Mouse (Mus musculus) kidney, embryonic 15.5 days (tissue): Measurements from ENCODE around the gene Ring1. TPM values are rescaled to one million over a fixed set of nuclear protein-coding genes. Genes with fewer than 3 reads are reported as not detected.
A peak's percentile ranks its signal among the peaks of the same experiment; 100 is the strongest.
"Not testable (repeated sequence)": the region's sequence is repeated elsewhere in the genome, so short reads cannot be mapped to it uniquely, and the experiment has no call there.

Source experiments
- ATAC-seq: fragments of 200-750 bp; cut with Nextera tagmentation; replicated peaks from 2 replicates; pipeline ENCODE4 v1.8.0; 2017; ENCODE audit warnings: moderate TSS enrichment; ENCODE audit not compliant: low FRiP score
- H3K27ac ChIP-seq: fragments of 300-500 bp; sonication (generic); 2 replicates; pipeline ENCODE4 v1.5.1; 2015; ENCODE audit warnings: mild to moderate bottlenecking, inconsistent platforms
- H3K27me3 ChIP-seq: fragments of 300-500 bp; sonication (generic); 2 replicates; pipeline ENCODE4 v1.6.1; 2015; ENCODE audit warnings: inconsistent platforms
- H3K36me3 ChIP-seq: fragments of 300-500 bp; sonication (generic); 2 replicates; pipeline ENCODE4 v1.6.1; 2015; ENCODE audit warnings: inconsistent platforms
- H3K4me1 ChIP-seq: fragments of 300-500 bp; sonication (generic); 2 replicates; pipeline ENCODE4 v1.6.1; 2015; ENCODE audit warnings: inconsistent platforms
- H3K4me2 ChIP-seq: fragments of 300-500 bp; sonication (generic); 2 replicates; pipeline ENCODE4 v1.6.1; 2015; ENCODE audit warnings: moderate library complexity, mild to moderate bottlenecking, inconsistent platforms
- H3K4me3 ChIP-seq: fragments of 300-500 bp; sonication (generic); replicated peaks from 2 replicates; pipeline ENCODE4 v1.5.1; 2015; ENCODE audit warnings: mild to moderate bottlenecking, inconsistent platforms
- H3K9ac ChIP-seq: fragments of 300-500 bp; sonication (generic); 2 replicates; pipeline ENCODE4 v1.6.1; 2015; ENCODE audit warnings: mild to moderate bottlenecking, inconsistent platforms
- H3K9me3 ChIP-seq: fragments of 300-500 bp; sonication (generic); replicated peaks from 2 replicates; pipeline ENCODE4 v1.6.1; 2016; ENCODE audit warnings: inconsistent platforms
- WGBS: fragments of 180-500 bp; shearing (Covaris S2); methylation state at CpG from one replicate; pipeline ENCODE4 v1.1.7; 2015; ENCODE audit warnings: mixed read lengths; 5-methylcytosine and 5-hydroxymethylcytosine counted together
- polyA plus RNA-seq: library from polyadenylated mRNA; unstranded; fragments of >200 nt; fragmentation: Nextera tagmentation; extraction: Ambion mirVana; gene quantifications from 2 replicates; pipeline ENCODE4 v1.2.1, GENCODE M21; 2015

The Ring1 gene
- polyA plus RNA-seq, 1 experiment from 2014 or later: 21.7 TPM

DNA sequence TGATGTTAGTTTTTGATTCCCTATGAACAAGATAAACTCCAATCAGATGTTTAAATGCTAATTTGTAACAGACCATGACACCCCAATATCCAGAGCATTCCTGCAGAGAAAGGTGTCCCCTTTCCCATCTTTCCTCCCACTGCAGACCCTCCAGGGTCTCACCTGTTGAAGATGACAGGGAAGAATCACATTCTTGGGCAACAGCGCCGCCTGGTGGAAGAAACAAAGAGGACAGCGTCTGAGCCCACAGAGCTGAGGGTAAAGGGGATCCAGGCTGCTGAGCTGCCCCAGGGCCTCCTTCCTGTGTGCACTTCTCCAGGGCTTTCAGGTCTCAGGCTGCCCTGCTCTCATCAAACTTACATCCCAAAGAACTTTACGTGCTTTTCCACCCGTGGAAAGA is 21.1 kb downstream of the Ring1 start:
- Histone ChIP-seq H3K27me3 (peaks cover 60% of the 10 kb centered on the region), H3K4me2 (no peak overlapping the region), H3K9ac (no peak overlapping the region), H3K27ac (no peak overlapping the region), H3K4me1 (peaks cover 15% of the 10 kb centered on the region), H3K4me3 (no peak overlapping the region), H3K36me3 (no peaks in the 10 kb centered on the region), H3K9me3 (no peaks in the 10 kb centered on the region)
- WGBS: 7% methylated on average over 5 of the region's 5 CpGs
- no peak for ATAC-seq

DNA sequence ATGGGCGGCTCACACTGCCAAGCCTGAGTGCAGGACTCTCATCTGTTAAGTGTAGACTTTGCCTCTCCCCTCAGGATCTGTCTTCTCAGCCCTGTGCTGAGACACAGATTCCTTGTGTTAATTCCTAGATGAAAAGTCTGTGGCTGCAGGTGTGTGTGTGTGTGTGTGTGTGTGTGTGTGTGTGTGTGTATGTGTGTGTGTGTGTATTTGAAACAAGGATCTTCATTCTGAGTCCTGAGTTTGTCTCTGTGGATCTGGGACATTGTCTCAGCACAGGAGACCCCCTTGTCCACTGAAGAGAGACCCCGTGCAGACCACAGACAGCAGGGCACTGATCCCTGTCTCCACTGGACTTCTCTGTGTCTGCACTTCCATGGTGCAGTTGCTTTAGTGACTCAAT is 23.7 kb downstream of the Ring1 start:
- H3K9me3 ChIP-seq, H3K36me3 ChIP-seq, H3K4me3 ChIP-seq, H3K27ac ChIP-seq, ATAC-seq: not testable (repeated sequence)
- H3K4me1 ChIP-seq: peaks cover 15% of the 10 kb centered on the region
- 0 out of 2 replicates have a peak overlapping the region, but pooled peaks have one; percentile 37 for H3K9ac ChIP-seq
- WGBS: 67% methylated on average over 2 of the region's 2 CpGs
- peaks cover 65% of the 10 kb centered on the region for H3K27me3 ChIP-seq
- peak overlapping the region; percentile 97 for H3K4me2 ChIP-seq

DNA sequence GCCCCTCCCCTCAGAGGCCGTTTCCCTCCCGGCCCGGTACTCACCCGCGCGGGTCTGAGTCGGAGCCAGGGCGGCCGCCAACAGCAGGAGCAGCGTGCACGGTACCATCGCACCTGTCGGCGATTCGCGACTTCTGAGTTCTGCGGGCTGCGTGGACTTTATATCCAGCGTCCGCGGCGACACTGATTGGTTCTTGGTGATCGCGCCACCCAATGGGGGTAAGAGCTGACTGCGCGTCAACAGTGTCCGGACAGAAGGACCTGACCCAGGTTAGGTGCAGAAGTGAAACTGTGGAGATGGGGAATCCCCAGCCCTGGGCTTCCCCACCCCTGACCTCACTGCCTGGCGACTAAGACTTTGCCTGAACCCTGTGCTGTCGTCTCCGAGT is 24.3 kb downstream of the Ring1 start, which contains the start of gene H2-K1:
Gene H2-K1, minus strand, starts transcription at position 198 of the 388 bp plus-strand sequence.
- Histone ChIP-seq H3K9ac (peak within 1 kb of the TSS; percentile 37), H3K4me2 (peak within 1 kb of the TSS; percentile 97), H3K36me3 (no peaks in the 10 kb centered on the region), H3K4me1 (peaks cover 15% of the 10 kb centered on the region), H3K4me3 (peak within 1 kb of the TSS; percentile 59), H3K9me3 (no peaks in the 10 kb centered on the region), H3K27ac (no peak within 1 kb of the TSS), H3K27me3 (peaks cover 59% of the 10 kb centered on the region)
- under 1% methylated on average over 26 of the region's 30 CpGs for WGBS
- peak; percentile 92 for ATAC-seq

DNA sequence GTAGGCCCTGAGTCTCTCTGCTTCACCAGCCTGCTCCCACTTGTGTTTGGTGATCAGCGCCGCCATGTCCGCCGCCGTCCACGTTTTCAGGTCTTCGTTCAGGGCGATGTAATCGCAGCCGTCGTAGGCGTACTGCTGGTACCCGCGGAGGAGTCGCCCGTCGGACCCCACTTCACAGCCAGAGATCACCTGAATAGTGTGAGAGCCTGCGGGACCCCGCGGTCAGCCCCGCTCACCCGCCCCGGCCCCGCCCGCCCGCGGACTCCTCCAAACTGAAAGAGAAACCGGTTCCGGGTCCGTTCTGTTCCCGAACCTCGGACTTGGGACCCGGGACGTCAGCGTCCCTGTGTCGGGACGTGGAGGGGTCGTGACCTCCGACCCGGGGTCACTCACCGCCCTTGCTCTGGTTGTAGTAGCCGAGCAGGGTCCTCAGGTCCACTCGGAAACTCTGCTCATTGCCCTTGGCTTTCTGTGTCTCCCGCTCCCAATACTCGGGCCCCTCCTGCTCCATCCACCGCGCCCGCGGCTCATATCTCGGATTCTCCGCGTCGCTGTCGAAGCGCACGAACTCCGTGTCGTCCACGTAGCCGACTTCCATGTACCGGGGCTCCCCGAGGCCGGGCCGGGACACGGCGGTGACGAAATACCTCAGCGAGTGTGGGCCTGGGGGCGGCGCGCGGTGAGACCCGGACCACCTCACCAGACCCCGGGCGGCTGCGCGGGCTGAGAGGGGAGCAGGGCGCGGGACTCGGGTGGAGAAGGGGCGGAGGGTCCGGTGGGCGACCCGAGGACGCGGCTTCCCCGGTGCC is 24.9 kb downstream of the Ring1 start:
- Histone ChIP-seq H3K27ac (no peak overlapping the region), H3K4me3 (peak overlapping the region; percentile 59), H3K36me3 (no peaks in the 10 kb centered on the region), H3K9ac (peak overlapping the region; percentile 37), H3K4me1 (peaks cover 15% of the 10 kb centered on the region), H3K4me2 (peak overlapping the region; percentile 97), H3K27me3 (peaks cover 58% of the 10 kb centered on the region), H3K9me3 (no peaks in the 10 kb centered on the region)
- WGBS: 1% methylated on average over 87 of the region's 87 CpGs
- ATAC-seq: peak; percentile 65

DNA sequence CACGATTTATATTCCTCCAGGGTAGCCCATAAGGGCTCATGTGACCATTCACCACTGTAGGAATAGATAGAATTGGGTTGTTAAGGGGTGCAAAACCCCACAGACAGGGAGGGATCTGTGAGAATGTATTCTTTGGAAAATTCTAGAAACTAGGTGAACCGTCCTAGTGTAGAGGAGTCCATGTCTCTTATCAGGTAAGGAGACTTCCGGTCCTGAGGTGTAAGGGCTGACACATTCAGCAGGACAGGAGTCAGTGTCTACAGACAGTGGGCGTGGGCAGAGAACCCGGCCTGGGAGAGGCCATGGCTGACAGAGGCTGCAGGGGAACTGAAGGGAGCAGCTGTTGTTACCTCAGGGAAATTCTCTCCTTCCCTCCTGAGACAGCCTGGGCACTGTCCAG is 25.8 kb downstream of the Ring1 start:
- ATAC-seq, H3K4me3 ChIP-seq, H3K9me3 ChIP-seq, H3K27ac ChIP-seq, H3K4me2 ChIP-seq, H3K9ac ChIP-seq, H3K36me3 ChIP-seq: not testable (repeated sequence)
- WGBS: 54% methylated on average over 5 of the region's 5 CpGs
- peaks cover 15% of the 10 kb centered on the region for H3K4me1 ChIP-seq
- H3K27me3 ChIP-seq: peaks cover 54% of the 10 kb centered on the region

DNA sequence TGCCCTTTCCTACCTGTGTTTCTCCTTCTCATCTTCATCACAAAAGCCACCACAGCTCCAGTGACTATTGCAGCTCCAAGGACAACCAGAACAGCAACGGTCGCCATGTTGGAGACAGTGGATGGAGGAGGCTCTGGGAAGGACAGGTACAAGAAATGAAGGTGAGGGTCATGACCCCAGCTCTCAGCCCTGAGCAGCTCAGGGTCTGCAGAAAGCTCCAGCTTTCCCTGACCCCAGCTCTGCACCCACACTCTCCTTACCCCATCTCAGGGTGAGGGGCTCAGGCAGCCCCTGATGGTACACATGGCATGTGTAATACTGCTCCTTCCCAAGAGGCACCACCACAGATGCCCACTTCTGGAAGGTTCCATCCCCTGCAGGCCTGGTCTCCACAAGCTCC is 27.5 kb downstream of the Ring1 start:
- not testable (repeated sequence) for H3K36me3 ChIP-seq, H3K4me2 ChIP-seq, H3K4me3 ChIP-seq, H3K9me3 ChIP-seq, H3K9ac ChIP-seq, ATAC-seq, H3K27ac ChIP-seq
- peaks cover 15% of the 10 kb centered on the region for H3K4me1 ChIP-seq
- WGBS: 88% methylated on average over 2 of the region's 2 CpGs
- H3K27me3 ChIP-seq: peaks cover 49% of the 10 kb centered on the region

DNA sequence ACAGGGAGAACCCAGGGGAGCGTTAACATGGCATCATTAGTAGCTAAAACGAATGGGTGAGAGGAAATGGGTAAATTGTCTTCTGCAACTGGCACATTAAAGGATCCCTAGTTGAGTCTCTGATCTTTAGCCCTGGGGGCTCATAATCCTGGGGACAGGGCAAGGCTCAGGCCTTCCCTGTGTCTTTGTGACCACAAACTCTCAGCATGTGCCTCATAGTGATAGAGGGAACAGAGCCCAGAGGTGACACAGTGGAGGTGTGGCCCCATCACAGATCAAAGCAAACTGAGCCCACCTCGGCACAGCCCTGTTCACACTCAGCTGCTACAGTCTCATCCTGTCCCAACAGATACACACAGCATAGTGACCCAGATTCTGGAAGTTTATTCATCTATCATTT is 28.8 kb downstream of the Ring1 start:
- Histone ChIP-seq H3K9ac (no peak overlapping the region), H3K27me3 (peaks cover 36% of the 10 kb centered on the region), H3K27ac (no peak overlapping the region), H3K4me3 (no peak overlapping the region), H3K36me3 (no peaks in the 10 kb centered on the region), H3K4me1 (peaks cover 15% of the 10 kb centered on the region), H3K9me3 (no peaks in the 10 kb centered on the region), H3K4me2 (no peak overlapping the region)
- 32% methylated on average over 3 of the region's 3 CpGs for WGBS
- ATAC-seq: no peak

DNA sequence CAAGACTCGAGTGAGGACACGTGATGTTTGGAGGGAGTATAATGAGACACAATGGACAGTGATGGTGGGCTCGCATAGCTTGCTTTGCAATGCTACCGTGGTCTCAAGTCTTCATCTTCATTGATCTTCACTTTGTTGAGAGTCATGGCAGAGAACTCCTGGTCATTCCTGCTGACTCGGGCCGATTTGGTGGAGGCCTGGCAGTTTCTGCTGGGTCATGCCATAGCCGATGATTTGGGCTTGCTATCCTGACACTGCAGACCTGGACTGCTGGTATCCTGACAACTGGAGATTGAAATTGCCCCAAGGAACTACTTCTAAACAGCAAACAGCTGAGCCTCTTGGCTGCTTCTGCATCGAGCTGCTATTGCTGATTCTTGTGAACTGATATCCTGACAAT is 29.5 kb downstream of the Ring1 start:
- H3K27ac ChIP-seq: no peak overlapping the region
- no peaks in the 10 kb centered on the region for H3K36me3 ChIP-seq
- no peaks in the 10 kb centered on the region for H3K9me3 ChIP-seq
- no peak for ATAC-seq
- H3K9ac ChIP-seq: no peak overlapping the region
- H3K27me3 ChIP-seq: peaks cover 29% of the 10 kb centered on the region
- no peak overlapping the region for H3K4me2 ChIP-seq
- 87% methylated on average over 8 of the region's 8 CpGs for WGBS
- peaks cover 9% of the 10 kb centered on the region for H3K4me1 ChIP-seq
- H3K4me3 ChIP-seq: no peak overlapping the region

DNA sequence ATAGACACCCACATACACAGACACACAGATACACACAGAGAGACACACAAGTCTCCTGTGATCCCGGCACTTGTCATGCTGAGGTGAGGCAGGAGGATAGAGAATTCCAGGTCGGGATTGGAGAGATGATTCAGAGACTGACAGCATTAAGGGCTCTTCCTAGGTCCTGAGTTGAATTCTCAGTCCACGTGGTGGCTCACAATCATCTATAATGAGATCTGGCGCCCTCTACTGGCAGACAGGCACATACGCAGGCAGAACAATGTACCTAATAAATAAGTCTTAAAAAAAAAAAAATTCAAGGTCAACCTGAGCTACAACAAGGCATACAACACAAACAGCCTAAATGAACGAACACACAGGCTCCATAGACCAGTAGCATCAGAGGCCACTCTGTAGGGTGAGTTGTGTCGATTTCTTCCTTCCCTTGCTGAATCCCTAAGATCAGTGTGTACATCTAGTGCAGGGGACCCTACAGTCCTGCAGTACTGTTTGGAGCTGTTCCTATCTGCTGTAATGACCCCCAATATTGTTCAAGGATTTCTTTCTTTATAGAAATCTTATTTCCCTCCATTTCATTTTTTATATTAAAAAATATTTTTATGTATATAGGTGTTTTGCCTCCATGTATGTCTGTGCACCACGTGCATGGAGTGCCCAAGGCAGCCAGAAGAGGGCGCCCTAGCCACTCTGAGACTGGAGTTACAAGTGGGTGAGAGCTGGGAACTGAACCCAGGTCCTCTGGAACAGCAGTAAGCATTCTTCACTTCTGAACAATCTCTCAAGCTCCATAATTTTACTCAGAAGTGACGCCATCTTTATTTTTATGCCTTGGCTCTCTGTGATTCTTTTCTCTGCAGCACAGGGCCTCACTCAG is 32.5 kb downstream of the Ring1 start:
- 33% methylated on average over 10 of the region's 10 CpGs for WGBS
- peaks cover 8% of the 10 kb centered on the region for H3K27me3 ChIP-seq
- no peak overlapping the region for H3K27ac ChIP-seq
- no peaks in the 10 kb centered on the region for H3K36me3 ChIP-seq
- no peak overlapping the region for H3K4me2 ChIP-seq
- no peaks in the 10 kb centered on the region for H3K9me3 ChIP-seq
- H3K4me1 ChIP-seq: no peaks in the 10 kb centered on the region
- no peak overlapping the region for H3K4me3 ChIP-seq
- H3K9ac ChIP-seq: no peak overlapping the region
- no peak for ATAC-seq

DNA sequence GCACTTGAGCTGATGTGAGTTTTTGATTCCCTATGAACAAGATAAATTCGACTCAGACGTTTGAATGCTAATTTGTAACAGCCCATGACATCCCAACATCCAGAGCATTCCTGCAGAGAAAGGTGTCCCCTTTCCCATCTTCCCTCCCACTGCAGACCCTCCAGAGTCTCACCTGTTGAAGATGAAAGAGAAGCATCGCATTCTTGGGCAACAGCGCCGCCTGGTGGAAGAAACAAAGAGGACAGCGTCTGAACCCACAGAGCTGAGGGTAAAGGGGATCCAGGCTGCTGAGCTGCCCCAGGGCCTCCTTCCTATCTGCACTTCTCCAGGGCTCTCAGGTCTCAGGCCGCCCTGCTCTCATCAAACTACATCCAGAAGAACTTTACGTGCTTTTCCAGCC is 42.3 kb downstream of the Ring1 start:
- not testable (repeated sequence) for H3K36me3 ChIP-seq, H3K9me3 ChIP-seq, H3K9ac ChIP-seq, ATAC-seq, H3K27ac ChIP-seq, H3K4me3 ChIP-seq
- peaks cover 30% of the 10 kb centered on the region for H3K4me1 ChIP-seq
- WGBS: 11% methylated on average over 8 of the region's 8 CpGs
- peaks cover 39% of the 10 kb centered on the region for H3K27me3 ChIP-seq
- H3K4me2 ChIP-seq: peak overlapping the region; percentile 81

DNA sequence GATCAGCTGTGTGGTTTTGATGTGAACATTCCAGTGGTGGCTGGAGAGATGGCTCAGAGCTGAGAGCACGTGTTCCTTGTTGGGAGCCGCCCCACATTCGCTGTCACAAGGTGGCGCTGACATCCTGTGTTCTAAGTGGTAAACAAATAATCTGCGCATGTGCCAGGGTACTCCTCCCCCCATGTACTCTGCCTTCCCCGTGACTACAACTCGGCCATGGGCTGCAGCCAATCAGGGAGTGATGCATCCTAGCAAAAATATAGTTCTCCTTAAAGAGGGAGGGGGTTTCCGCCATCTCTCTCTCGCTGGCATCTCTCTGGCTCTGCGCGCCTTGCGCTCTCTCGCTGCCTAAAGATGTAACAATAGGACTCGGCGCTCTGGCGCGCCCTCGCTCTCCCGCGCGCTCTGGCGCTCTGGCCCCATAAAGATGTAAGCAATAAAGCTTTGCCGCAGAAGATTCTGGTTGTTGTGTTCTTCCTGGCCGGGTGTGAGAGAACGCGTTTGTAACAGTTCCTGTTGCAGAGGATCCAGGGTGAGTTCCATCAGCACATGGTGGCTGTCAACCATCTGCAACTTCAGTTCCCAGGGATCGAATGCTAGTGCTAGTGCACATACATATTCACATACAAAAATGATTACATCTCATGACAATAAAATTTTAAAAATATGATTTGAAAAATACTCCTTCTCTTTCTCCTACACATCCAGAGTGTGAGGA is 43.1 kb downstream of the Ring1 start:
- H3K9me3 ChIP-seq, H3K36me3 ChIP-seq: not testable (repeated sequence)
- Histone ChIP-seq H3K27ac (peak overlapping the region; percentile 91), H3K27me3 (peaks cover 45% of the 10 kb centered on the region), H3K4me2 (peak overlapping the region; percentile 81), H3K9ac (peak overlapping the region; percentile 57; the same call in 1 of the 2 replicates), H3K4me3 (peak overlapping the region; percentile 60), H3K4me1 (peaks cover 30% of the 10 kb centered on the region)
- ATAC-seq: peak; percentile 87
- WGBS: under 1% methylated on average over 27 of the region's 27 CpGs
